Mouse (Mus musculus): ENCODE results near the gene Rapgef2.

Gene Rapgef2

GRCm38 (mm10) chr3:79286376-79287107, at the start of gene Rapgef2:
Gene Rapgef2, minus strand, starts transcription at chr3:79286517.
- DNase-seq (ENCODE audit: low read depth, low spot score), result peak; percentile 62

- no peak for DNase-seq (ENCODE audit: low read depth, low spot score)
These were observed 47.4 kb upstream of the Rapgef2 start for GRCm38 (mm10) chr3:79333643-79334200.

- no peak for DNase-seq (ENCODE audit: low read depth, low spot score)
These were observed 46.7 kb upstream of the Rapgef2 start for GRCm38 (mm10) chr3:79333051-79333450.

- no peak for DNase-seq (ENCODE audit: low read depth, low spot score)
These were observed 43.5 kb upstream of the Rapgef2 start for GRCm38 (mm10) chr3:79329691-79330315.

- DNase-seq (ENCODE audit: low read depth, low spot score), result no peak
These were observed 38.6 kb upstream of the Rapgef2 start for GRCm38 (mm10) chr3:79324697-79325526.

GRCm38 (mm10) chr3:79314006-79314698, 27.8 kb upstream of the Rapgef2 start:
- DNase-seq (ENCODE audit: low read depth, low spot score), result no peak

- no peak for DNase-seq (ENCODE audit: low read depth, low spot score)
These were observed 25.6 kb upstream of the Rapgef2 start for GRCm38 (mm10) chr3:79311895-79312294.

- no peak for DNase-seq (ENCODE audit: low read depth, low spot score)
These were observed 23.9 kb upstream of the Rapgef2 start for GRCm38 (mm10) chr3:79310184-79310583.

- no peak for DNase-seq (ENCODE audit: low read depth, low spot score)
These were observed 22.3 kb upstream of the Rapgef2 start for GRCm38 (mm10) chr3:79308605-79309004.

GRCm38 (mm10) chr3:79299401-79299800, 13.1 kb upstream of the Rapgef2 start:
- DNase-seq (ENCODE audit: low read depth, low spot score), result no peak

GRCm38 (mm10) chr3:79297281-79297680, 11.0 kb upstream of the Rapgef2 start:
- DNase-seq (ENCODE audit: low read depth, low spot score), result no peak

GRCm38 (mm10) chr3:79296586-79296985, 10.3 kb upstream of the Rapgef2 start:
- DNase-seq (ENCODE audit: low read depth, low spot score), result no peak

- DNase-seq (ENCODE audit: low read depth, low spot score), result no peak
These were observed 9.7 kb upstream of the Rapgef2 start for GRCm38 (mm10) chr3:79296049-79296448.

- DNase-seq (ENCODE audit: low read depth, low spot score), result no peak
These were observed 8.4 kb upstream of the Rapgef2 start for GRCm38 (mm10) chr3:79294701-79295100.

- DNase-seq (ENCODE audit: low read depth, low spot score), result no peak
These were observed 6.7 kb upstream of the Rapgef2 start for GRCm38 (mm10) chr3:79293023-79293422.

GRCm38 (mm10) chr3:79289050-79289449, 2.7 kb upstream of the Rapgef2 start:
- no peak for DNase-seq (ENCODE audit: low read depth, low spot score)

GRCm38 (mm10) chr3:79287699-79288458, 1.6 kb upstream of the Rapgef2 start:
- DNase-seq (ENCODE audit: low read depth, low spot score), result no peak

GRCm38 (mm10) chr3:79287108-79287576, 825 bp upstream of the Rapgef2 start:
- DNase-seq (ENCODE audit: low read depth, low spot score), result peak; percentile 96

GRCm38 (mm10) chr3:79286031-79286375, 314 bp downstream of the Rapgef2 start:
- DNase-seq (ENCODE audit: low read depth, low spot score), result no peak

GRCm38 (mm10) chr3:79285097-79285675, 1.1 kb downstream of the Rapgef2 start:
- no peak for DNase-seq (ENCODE audit: low read depth, low spot score)

Data from CD4-positive helper T cell, adult 2 months (primary cell).